Comparison of ENCODE assay signal across 8 mouse cellular contexts in genomic region chr1:135918644-135919407, GRCm38 (mm10). TPM values are rescaled to one million over a fixed set of nuclear protein-coding genes. Genes with fewer than 3 reads are reported as not detected.
DNase-seq lines count a peak whose midpoint lies in the region; ATAC-seq lines count a peak whose summit lies in the region.

TSS of gene Pkp1 (minus strand) at chr1:135919207.

- peak within 1 kb of the TSS; percentile 58 for H3K4me2 ChIP-seq in heart, embryonic 14.5 days (ENCODE audit: low read length)
- peak within 1 kb of the TSS; percentile 49 for H3K4me2 ChIP-seq in hindbrain, embryonic 12.5 days (replicated peaks)
- peak within 1 kb of the TSS; percentile 52 for H3K4me2 ChIP-seq in midbrain, embryonic 13.5 days (replicated peaks)

- H3K4me3 ChIP-seq in heart, embryonic 14.5 days (ENCODE audit: control insufficient read depth in 1 of 2, insufficient read depth in 1 of 2, low read depth in 1 of 2, low read length in 2 of 2) = peak within 1 kb of the TSS; percentile 14 to 31
- peak within 1 kb of the TSS; percentile 28 for H3K4me3 ChIP-seq in hindbrain, embryonic 12.5 days
- peak within 1 kb of the TSS; percentile 31 for H3K4me3 ChIP-seq in midbrain, embryonic 13.5 days (replicated peaks)

- H3K9ac ChIP-seq in heart, embryonic 14.5 days (ENCODE audit: low read length) = no peak within 1 kb of the TSS
- H3K9ac ChIP-seq in hindbrain, embryonic 12.5 days = 0 out of 2 replicates have a peak within 1 kb of the TSS, but pooled peaks have one; percentile 18
- no peak within 1 kb of the TSS; the same call in 1 of the 2 replicates for H3K9ac ChIP-seq in midbrain, embryonic 13.5 days (replicated peaks)

- no peaks in the 10 kb centered on the region for H3K9me3 ChIP-seq in heart, embryonic 14.5 days (ENCODE audit: control insufficient read depth, low read length)
- H3K9me3 ChIP-seq in hindbrain, embryonic 12.5 days (replicated peaks) = no peaks in the 10 kb centered on the region
- H3K9me3 ChIP-seq in midbrain, embryonic 13.5 days = no peaks in the 10 kb centered on the region

- H3K27me3 ChIP-seq in heart, embryonic 14.5 days (ENCODE audit: control insufficient read depth, insufficient read depth, low read length) = peaks cover 81% of the 10 kb centered on the region
- peaks cover 82% of the 10 kb centered on the region for H3K27me3 ChIP-seq in hindbrain, embryonic 12.5 days
- H3K27me3 ChIP-seq in midbrain, embryonic 13.5 days = peaks cover 74% of the 10 kb centered on the region

- no peaks in the 10 kb centered on the region for H3K36me3 ChIP-seq in heart, embryonic 14.5 days (ENCODE audit: control insufficient read depth, insufficient read depth, low read length)
- no peaks in the 10 kb centered on the region for H3K36me3 ChIP-seq in hindbrain, embryonic 12.5 days
- no peaks in the 10 kb centered on the region for H3K36me3 ChIP-seq in midbrain, embryonic 13.5 days

- ATAC-seq in heart, embryonic 14.5 days (ENCODE audit: insufficient number of reproducible peaks, insufficient read depth, low FRiP score, low read depth) = peak; percentile 40; the same call in 1 of the 2 replicates
- ATAC-seq in hindbrain, embryonic 12.5 days (ENCODE audit: low FRiP score) = no peak
- ATAC-seq in midbrain, embryonic 13.5 days = 0 out of 2 replicates have a peak, but pooled peaks have one; percentile 37
- no peak for ATAC-seq in megakaryocyte, adult 5-6 weeks (ENCODE audit: poor library complexity, severe bottlenecking)

- no peak within 1 kb of the TSS for H3K27ac ChIP-seq in heart, embryonic 14.5 days (replicated peaks in 1 of 2; ENCODE audit: control insufficient read depth in 1 of 2, insufficient read depth in 1 of 2, low read depth in 2 of 2, low read length in 2 of 2)
- no peak within 1 kb of the TSS for H3K27ac ChIP-seq in hindbrain, embryonic 12.5 days
- H3K27ac ChIP-seq in midbrain, embryonic 13.5 days = no peak within 1 kb of the TSS

- peaks cover 3% of the 10 kb centered on the region in 2 experiments; a peak in 2 of 4 replicates for H3K4me1 ChIP-seq in heart, embryonic 14.5 days (ENCODE audit: control insufficient read depth in 2 of 2, insufficient read depth in 2 of 2, low read length in 2 of 2)
- peaks cover 8% of the 10 kb centered on the region for H3K4me1 ChIP-seq in hindbrain, embryonic 12.5 days
- H3K4me1 ChIP-seq in midbrain, embryonic 13.5 days (replicated peaks) = peaks cover 8% of the 10 kb centered on the region

- no peak for DNase-seq in heart, adult 8-10 months (ENCODE audit: low spot score)
- peak; percentile 39 for DNase-seq in ES-CJ7 (ENCODE audit: low read depth, low spot score)
- DNase-seq in layer of hippocampus, postnatal 25 days (ENCODE audit: extremely low spot score in 1 of 2, low spot score in 1 of 2) = no peak
- no peak for DNase-seq in left cerebral cortex, adult 9 months (ENCODE audit: low spot score in 2 of 2)

- WGBS in heart, embryonic 14.5 days = under 1% methylated on average over 66 of the region's 67 CpGs
- WGBS in hindbrain, embryonic 12.5 days = under 1% methylated on average over 67 of the region's 67 CpGs
- under 1% methylated on average over 66 of the region's 67 CpGs for WGBS in midbrain, embryonic 13.5 days

RNA-seq across cellular contexts. Expression of gene Pkp1, which starts in this region (rescaled TPM):
- polyA plus RNA-seq in heart, embryonic 14.5 days (2014; fragmentation: Nextera tagmentation; extraction: Ambion mirVana) = 0.04 and 0.08 TPM in 2 replicates
- not detected for total RNA-seq in heart, adult 8-10 months (2022)
- polyA plus RNA-seq in hindbrain, embryonic 12.5 days (2016; fragmentation: Nextera tagmentation; extraction: Ambion mirVana) = 0.35 and 0.39 TPM in 2 replicates
- polyA plus RNA-seq in midbrain, embryonic 13.5 days (2015; fragmentation: Nextera tagmentation; extraction: Ambion mirVana) = not detected in 2 replicates
- not detected in 2 replicates for total RNA-seq in megakaryocyte, adult 5-6 weeks (2015)
- total RNA-seq in megakaryocyte, adult 5-6 weeks (2017) = not detected in 2 replicates
- not detected for total RNA-seq in layer of hippocampus, postnatal 25 days (2021)

Comparison
In these comparisons a context has a peak if more than half of its experiments do, and no peak if none do; other contexts are left out.
1. Peak in ATAC-seq, H3K4me3 ChIP-seq and H3K4me2 ChIP-seq in heart, embryonic 14.5 days; RNA of the gene not detected or under 1 TPM.
2. Peak in ATAC-seq, H3K4me3 ChIP-seq and H3K4me2 ChIP-seq in midbrain, embryonic 13.5 days; RNA of the gene not detected or under 1 TPM.